In genomic region chr2:180385967-180386688, GRCm38 (mm10) we compare ENCODE assay signal across 7 mouse cellular contexts. TPM values are rescaled to one million over a fixed set of nuclear protein-coding genes. Genes with fewer than 3 reads are reported as not detected.
DNase-seq lines count a peak whose midpoint lies in the region; ATAC-seq and TF ChIP-seq lines count a peak whose summit lies in the region.

No protein-coding gene starts in this region.

- peak overlapping the region; percentile 92 for H3K9ac ChIP-seq in heart, embryonic 15.5 days
- H3K9ac ChIP-seq in midbrain, embryonic 11.5 days (ENCODE audit: low read length), result peak overlapping the region; percentile 59

- peaks cover 12% of the 10 kb centered on the region; the same call in 1 of the 2 replicates for H3K27me3 ChIP-seq in heart, embryonic 15.5 days
- H3K27me3 ChIP-seq in midbrain, embryonic 11.5 days (ENCODE audit: control insufficient read depth, insufficient read depth, low read length), result peaks cover 25% of the 10 kb centered on the region
- no peaks in the 10 kb centered on the region; the same call in 1 of the 2 replicates for H3K27me3 ChIP-seq in cerebellum, adult 2 months (ENCODE audit: control insufficient read depth, insufficient read depth, low read length)

- no peaks in the 10 kb centered on the region for H3K36me3 ChIP-seq in heart, embryonic 15.5 days
- H3K36me3 ChIP-seq in midbrain, embryonic 11.5 days (ENCODE audit: control insufficient read depth, insufficient read depth, low read length), result no peaks in the 10 kb centered on the region

- peak overlapping the region; percentile 97 for H3K27ac ChIP-seq in heart, embryonic 15.5 days
- no peak overlapping the region for H3K27ac ChIP-seq in midbrain, embryonic 11.5 days (ENCODE audit: low read depth, low read length)
- H3K27ac ChIP-seq in cerebellum, adult 2 months (ENCODE audit: insufficient read depth, low read length), result no peak overlapping the region

- ATAC-seq in heart, embryonic 15.5 days (replicated peaks; ENCODE audit: insufficient number of reproducible peaks, insufficient read depth, low FRiP score, low read depth), result peak; percentile 14; the same call in 1 of the 2 replicates
- peak; percentile 67 for ATAC-seq in midbrain, embryonic 11.5 days (ENCODE audit: low FRiP score)

- TF ChIP-seq CTCF in cerebellum, adult 2 months (IDR thresholded peaks at IDR 0.05; ENCODE audit: borderline replicate concordance, insufficient read depth, low read depth, low read length), result no peak

- intact Hi-C loops in gastrocnemius, postnatal 36 days (cut with DNase I), result loop anchor here (2.0 kb wide), 1 partner anchor 25 kb away; no protein-coding TSS in a partner anchor

- DNase-seq in ES-CJ7 (ENCODE audit: low read depth, low spot score), result peak; percentile 7
- DNase-seq in Muller cell, postnatal 12 days (ENCODE audit: inconsistent ontology term), result peak; percentile 5
- peak; percentile 91 for DNase-seq in midbrain, embryonic 11.5 days (ENCODE audit: low spot score, missing footprints)
- no peak for DNase-seq in urinary bladder, adult 18-20 months (ENCODE audit: low spot score in 2 of 2)
- no peak for DNase-seq in cerebellum, adult 2 months
- DNase-seq in gastrocnemius, postnatal 36 days, result no peak

- WGBS in heart, embryonic 15.5 days, result under 1% methylated on average over 35 of the region's 35 CpGs
- 0% methylated on average over 25 of the region's 35 CpGs for WGBS in midbrain, embryonic 11.5 days
- WGBS in cerebellum, adult 2 months, result under 1% methylated on average over 35 of the region's 35 CpGs

- H3K9me3 ChIP-seq in heart, embryonic 15.5 days (replicated peaks), result no peaks in the 10 kb centered on the region
- H3K9me3 ChIP-seq in midbrain, embryonic 11.5 days (ENCODE audit: control insufficient read depth, low read length), result no peaks in the 10 kb centered on the region

- H3K4me2 ChIP-seq in heart, embryonic 15.5 days, result peak overlapping the region; percentile 71
- H3K4me2 ChIP-seq in midbrain, embryonic 11.5 days, result peak overlapping the region; percentile 88

- H3K4me1 ChIP-seq in heart, embryonic 15.5 days (replicated peaks), result peaks cover 14% of the 10 kb centered on the region
- H3K4me1 ChIP-seq in midbrain, embryonic 11.5 days (ENCODE audit: control insufficient read depth, insufficient read depth, low read length), result peaks cover 11% of the 10 kb centered on the region
- H3K4me1 ChIP-seq in cerebellum, adult 2 months (ENCODE audit: control insufficient read depth, insufficient read depth, low read length), result 0 out of 2 replicates have a peak, but pooled peaks cover 3% of the 10 kb centered on the region

- TF ChIP-seq POLR2A in cerebellum, adult 2 months (IDR thresholded peaks at IDR 0.05; ENCODE audit: borderline replicate concordance, insufficient read depth, low read length), result no peak

- H3K4me3 ChIP-seq in heart, embryonic 15.5 days, result peak overlapping the region; percentile 73
- H3K4me3 ChIP-seq in midbrain, embryonic 11.5 days (ENCODE audit: low read depth, low read length), result peak overlapping the region; percentile 42
- H3K4me3 ChIP-seq in cerebellum, adult 2 months (replicated peaks; ENCODE audit: insufficient read depth, low read depth, low read length), result no peak overlapping the region

RNA-seq across cellular contexts. Expression of gene Gata5, which starts 51.6 kb away (rescaled TPM):
- polyA plus RNA-seq in heart, embryonic 15.5 days (2015; fragmentation: Nextera tagmentation; extraction: Ambion mirVana), result 5.3 and 7.9 TPM in 2 replicates
- polyA plus RNA-seq in midbrain, embryonic 11.5 days (2014; fragmentation: Nextera tagmentation; extraction: Ambion mirVana), result not detected in 2 replicates
- not detected in 2 replicates for polyA plus RNA-seq in cerebellum, adult 2 months (2012; rRNA removed)
- total RNA-seq in gastrocnemius, postnatal 36 days (2021), result not detected

Comparison
In these comparisons a context has a peak if more than half of its experiments do, and no peak if none do; other contexts are left out.
1. DNase-seq: peak in ES-CJ7 (single experiment), Muller cell, postnatal 12 days (single experiment) and midbrain, embryonic 11.5 days (single experiment); none in urinary bladder, adult 18-20 months (0 of 2), cerebellum, adult 2 months (0 of 2) and gastrocnemius, postnatal 36 days (0 of 2).